Mouse (Mus musculus): ENCODE measurements around the gene BC048671.

The BC048671 gene

GRCm38 (mm10) chr6:90300919-90301318 is at the start of gene BC048671:
Gene BC048671, plus strand, starts transcription at chr6:90301219.
- no peak for DNase-seq (ENCODE audit: low spot score)

GRCm38 (mm10) chr6:90288265-90288664 is 12.8 kb upstream of the BC048671 start:
- DNase-seq (ENCODE audit: low spot score) = no peak

- DNase-seq (ENCODE audit: low spot score) = no peak
These were observed 5.4 kb downstream of the BC048671 start for GRCm38 (mm10) chr6:90306315-90306975.

- DNase-seq (ENCODE audit: low spot score) = no peak
These were observed 8.1 kb downstream of the BC048671 start for GRCm38 (mm10) chr6:90308839-90309778.

GRCm38 (mm10) chr6:90315961-90316360 is 14.9 kb downstream of the BC048671 start:
- peak; percentile 5 for DNase-seq (ENCODE audit: low spot score)

GRCm38 (mm10) chr6:90317510-90318258 is 16.7 kb downstream of the BC048671 start:
- DNase-seq (ENCODE audit: low spot score) = no peak

- DNase-seq (ENCODE audit: low spot score) = no peak
These were observed 18.0 kb downstream of the BC048671 start for GRCm38 (mm10) chr6:90319019-90319418.

- no peak for DNase-seq (ENCODE audit: low spot score)
These were observed 18.6 kb downstream of the BC048671 start for GRCm38 (mm10) chr6:90319475-90320191.

- DNase-seq (ENCODE audit: low spot score) = no peak
These were observed 19.4 kb downstream of the BC048671 start for GRCm38 (mm10) chr6:90320429-90320828.

- no peak for DNase-seq (ENCODE audit: low spot score)
These were observed 20.8 kb downstream of the BC048671 start for GRCm38 (mm10) chr6:90321811-90322210.

GRCm38 (mm10) chr6:90324026-90324425 is 23.0 kb downstream of the BC048671 start:
- DNase-seq (ENCODE audit: low spot score) = no peak

- DNase-seq (ENCODE audit: low spot score) = no peak
These were observed 23.4 kb downstream of the BC048671 start for GRCm38 (mm10) chr6:90324463-90324862.

- no peak for DNase-seq (ENCODE audit: low spot score)
These were observed 24.0 kb downstream of the BC048671 start, which contains the start of gene Chst13 for GRCm38 (mm10) chr6:90324991-90325390. Gene Chst13, minus strand, starts transcription at chr6:90325185.

GRCm38 (mm10) chr6:90327670-90328069 is 26.7 kb downstream of the BC048671 start:
- DNase-seq (ENCODE audit: low spot score) = peak; percentile 19

GRCm38 (mm10) chr6:90329953-90330352 is 28.9 kb downstream of the BC048671 start:
- DNase-seq (ENCODE audit: low spot score) = peak; percentile 11

GRCm38 (mm10) chr6:90332561-90333425 is 31.8 kb downstream of the BC048671 start, which contains the start of gene Uroc1:
Gene Uroc1, plus strand, starts transcription at chr6:90333284.
- no peak for DNase-seq (ENCODE audit: low spot score)

GRCm38 (mm10) chr6:90334244-90334643 is 33.2 kb downstream of the BC048671 start:
- DNase-seq (ENCODE audit: low spot score) = no peak

- no peak for DNase-seq (ENCODE audit: low spot score)
These were observed 41.3 kb downstream of the BC048671 start for GRCm38 (mm10) chr6:90342343-90342742.

- no peak for DNase-seq (ENCODE audit: low spot score)
These were observed 46.2 kb downstream of the BC048671 start for GRCm38 (mm10) chr6:90347183-90347582.

GRCm38 (mm10) chr6:90348500-90348899 is 47.5 kb downstream of the BC048671 start:
- DNase-seq (ENCODE audit: low spot score) = no peak

GRCm38 (mm10) chr6:90350011-90350410 is 49.0 kb downstream of the BC048671 start:
- no peak for DNase-seq (ENCODE audit: low spot score)

Measured in left cerebral cortex, adult 11 months (tissue).